Mouse (Mus musculus): ENCODE data around the gene Atox1.

- TF ChIP-seq CTCF (IDR thresholded peaks at IDR 0.05; ENCODE audit: insufficient read depth, low read length) (no peak), POLR2A (IDR thresholded peaks at IDR 0.05; ENCODE audit: borderline replicate concordance, extremely low read depth, low read depth, low read length) (peak; percentile 19; the same call in 1 of the 2 replicates)
Observed at GRCm38 (mm10) chr11:55428186-55429012, 32.6 kb downstream of the Atox1 start.
